Mouse (Mus musculus): ENCODE measurements around the gene Galnt15. TPM values are rescaled to one million over a fixed set of nuclear protein-coding genes. Genes with fewer than 3 reads are reported as not detected.
A peak's percentile ranks its signal among the peaks of the same experiment; 100 is the strongest.

The Galnt15 gene
- polyA plus RNA-seq, 1 experiment from 2014 or later = 0.22 TPM

- H3K36me3 ChIP-seq = no peaks in the 10 kb centered on the region
- 79% methylated on average over 8 of the region's 8 CpGs for WGBS
- H3K27me3 ChIP-seq = no peaks in the 10 kb centered on the region
- no peaks in the 10 kb centered on the region for H3K9me3 ChIP-seq
- H3K27ac ChIP-seq = no peak overlapping the region
- peak overlapping the region; percentile 29; the same call in 1 of the 2 replicates for H3K9ac ChIP-seq
- ATAC-seq (ENCODE audit: low FRiP score) = no peak
- H3K4me1 ChIP-seq (replicated peaks) = no peaks in the 10 kb centered on the region
- no peak overlapping the region for H3K4me2 ChIP-seq
- H3K4me3 ChIP-seq = no peak overlapping the region
Measured at GRCm38 (mm10) chr14:32046357-32046756, 17.6 kb downstream of the Galnt15 start.

GRCm38 (mm10) chr14:32050171-32050570 is 21.4 kb downstream of the Galnt15 start:
- Histone ChIP-seq H3K4me3 (no peak overlapping the region), H3K4me2 (no peak overlapping the region), H3K27me3 (no peaks in the 10 kb centered on the region), H3K9ac (no peak overlapping the region), H3K4me1 (replicated peaks) (no peaks in the 10 kb centered on the region), H3K9me3 (no peaks in the 10 kb centered on the region), H3K36me3 (no peaks in the 10 kb centered on the region), H3K27ac (no peak overlapping the region)
- no peak for ATAC-seq (ENCODE audit: low FRiP score)
- 88% methylated on average over 6 of the region's 6 CpGs for WGBS

GRCm38 (mm10) chr14:32053895-32054294 is 25.1 kb downstream of the Galnt15 start:
- H3K4me3 ChIP-seq = no peak overlapping the region
- H3K27me3 ChIP-seq = no peaks in the 10 kb centered on the region
- no peak for ATAC-seq (ENCODE audit: low FRiP score)
- H3K9ac ChIP-seq = no peak overlapping the region
- no peak overlapping the region for H3K4me2 ChIP-seq
- H3K9me3 ChIP-seq = no peaks in the 10 kb centered on the region
- H3K27ac ChIP-seq = no peak overlapping the region
- H3K4me1 ChIP-seq (replicated peaks) = no peaks in the 10 kb centered on the region
- H3K36me3 ChIP-seq = no peaks in the 10 kb centered on the region
- WGBS = 88% methylated on average over 5 of the region's 5 CpGs

- H3K27ac ChIP-seq = no peak overlapping the region
- H3K27me3 ChIP-seq = no peaks in the 10 kb centered on the region
- H3K4me3 ChIP-seq = no peak overlapping the region
- H3K4me2 ChIP-seq = no peak overlapping the region
- H3K9me3 ChIP-seq = no peaks in the 10 kb centered on the region
- no peaks in the 10 kb centered on the region for H3K36me3 ChIP-seq
- 72% methylated on average over 10 of the region's 10 CpGs for WGBS
- no peak overlapping the region for H3K9ac ChIP-seq
- no peak for ATAC-seq (ENCODE audit: low FRiP score)
- H3K4me1 ChIP-seq (replicated peaks) = no peaks in the 10 kb centered on the region
Measured at GRCm38 (mm10) chr14:32054788-32055187, 26.0 kb downstream of the Galnt15 start.

- H3K27ac ChIP-seq = no peak overlapping the region
- no peak overlapping the region for H3K4me3 ChIP-seq
- H3K4me1 ChIP-seq (replicated peaks) = no peaks in the 10 kb centered on the region
- H3K9ac ChIP-seq = 0 out of 2 replicates have a peak overlapping the region, but pooled peaks have one; percentile 24
- no peaks in the 10 kb centered on the region for H3K36me3 ChIP-seq
- ATAC-seq (ENCODE audit: low FRiP score) = no peak
- H3K4me2 ChIP-seq = no peak overlapping the region
- no peaks in the 10 kb centered on the region for H3K27me3 ChIP-seq
- H3K9me3 ChIP-seq = no peaks in the 10 kb centered on the region
- WGBS = 86% methylated on average over 8 of the region's 8 CpGs
Measured at GRCm38 (mm10) chr14:32055781-32056180, 27.0 kb downstream of the Galnt15 start.

- Histone ChIP-seq H3K4me3 (no peak overlapping the region), H3K4me1 (replicated peaks) (no peaks in the 10 kb centered on the region), H3K27ac (no peak overlapping the region), H3K27me3 (no peaks in the 10 kb centered on the region), H3K9me3 (no peaks in the 10 kb centered on the region), H3K9ac (no peak overlapping the region), H3K4me2 (no peak overlapping the region), H3K36me3 (no peaks in the 10 kb centered on the region)
- WGBS = 97% methylated on average over 2 of the region's 2 CpGs
- ATAC-seq (ENCODE audit: low FRiP score) = no peak
Measured at GRCm38 (mm10) chr14:32056675-32057074, 27.9 kb downstream of the Galnt15 start.

DNA sequence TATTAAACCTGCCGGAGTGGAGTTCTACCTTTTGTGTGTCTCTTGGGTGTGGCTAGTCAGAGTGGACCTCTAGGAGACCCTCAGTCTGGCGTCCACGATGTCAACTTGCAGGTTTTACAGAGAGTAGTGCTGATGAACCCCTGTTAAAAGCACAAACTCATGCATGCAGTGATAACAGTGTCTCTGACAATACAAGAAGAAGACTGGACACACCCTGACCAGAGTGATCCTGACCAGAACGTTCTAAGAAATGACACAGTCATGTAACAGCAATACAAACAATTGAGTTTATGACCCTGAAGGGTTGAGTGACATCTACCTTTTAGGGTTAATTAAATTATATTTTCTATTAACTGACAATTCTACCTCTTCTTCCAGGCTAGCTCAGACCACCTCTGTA is 28.9 kb downstream of the Galnt15 start:
- Histone ChIP-seq H3K36me3 (no peaks in the 10 kb centered on the region), H3K27ac (no peak overlapping the region), H3K4me2 (no peak overlapping the region), H3K27me3 (no peaks in the 10 kb centered on the region), H3K4me1 (replicated peaks) (no peaks in the 10 kb centered on the region), H3K9me3 (no peaks in the 10 kb centered on the region), H3K9ac (no peak overlapping the region), H3K4me3 (no peak overlapping the region)
- ATAC-seq (ENCODE audit: low FRiP score) = no peak
- WGBS = 88% methylated on average over 4 of the region's 4 CpGs

DNA sequence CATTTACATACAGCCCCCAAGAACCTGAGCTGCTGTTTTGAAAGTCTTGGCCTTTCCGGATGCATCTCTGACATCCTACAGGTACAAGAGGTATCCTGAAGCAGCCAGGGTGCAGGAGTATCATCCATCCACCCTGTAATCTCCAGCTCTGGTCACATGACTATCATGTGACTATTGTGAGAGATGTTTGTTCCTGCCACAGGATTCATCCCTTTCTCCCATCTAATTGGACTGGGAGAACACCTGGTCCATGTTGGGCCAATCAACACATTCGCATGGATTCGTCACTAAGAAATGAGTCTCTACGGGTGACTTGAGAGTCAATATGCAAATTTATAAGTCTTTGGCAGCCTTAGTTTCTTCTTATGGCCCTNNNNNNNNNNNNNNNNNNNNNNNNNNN is 32.6 kb downstream of the Galnt15 start:
- no peaks in the 10 kb centered on the region for H3K27me3 ChIP-seq
- 93% methylated on average over 4 of the region's 4 CpGs for WGBS
- H3K27ac ChIP-seq = no peak overlapping the region
- H3K4me2 ChIP-seq = no peak overlapping the region
- no peaks in the 10 kb centered on the region for H3K36me3 ChIP-seq
- no peak overlapping the region for H3K4me3 ChIP-seq
- no peak for ATAC-seq (ENCODE audit: low FRiP score)
- H3K9me3 ChIP-seq = peaks cover 14% of the 10 kb centered on the region; the same call in 1 of the 2 replicates
- no peak overlapping the region for H3K9ac ChIP-seq
- no peaks in the 10 kb centered on the region for H3K4me1 ChIP-seq (replicated peaks)

- H3K36me3 ChIP-seq = no peaks in the 10 kb centered on the region
- no peaks in the 10 kb centered on the region for H3K9me3 ChIP-seq
- H3K4me3 ChIP-seq = no peak overlapping the region
- no peaks in the 10 kb centered on the region for H3K27me3 ChIP-seq
- H3K4me2 ChIP-seq = no peak overlapping the region
- no peak overlapping the region for H3K27ac ChIP-seq
- no peaks in the 10 kb centered on the region for H3K4me1 ChIP-seq (replicated peaks)
- no peak overlapping the region for H3K9ac ChIP-seq
- ATAC-seq (ENCODE audit: low FRiP score) = no peak
Measured at GRCm38 (mm10) chr14:32072807-32073206, 44.0 kb downstream of the Galnt15 start.

DNA sequence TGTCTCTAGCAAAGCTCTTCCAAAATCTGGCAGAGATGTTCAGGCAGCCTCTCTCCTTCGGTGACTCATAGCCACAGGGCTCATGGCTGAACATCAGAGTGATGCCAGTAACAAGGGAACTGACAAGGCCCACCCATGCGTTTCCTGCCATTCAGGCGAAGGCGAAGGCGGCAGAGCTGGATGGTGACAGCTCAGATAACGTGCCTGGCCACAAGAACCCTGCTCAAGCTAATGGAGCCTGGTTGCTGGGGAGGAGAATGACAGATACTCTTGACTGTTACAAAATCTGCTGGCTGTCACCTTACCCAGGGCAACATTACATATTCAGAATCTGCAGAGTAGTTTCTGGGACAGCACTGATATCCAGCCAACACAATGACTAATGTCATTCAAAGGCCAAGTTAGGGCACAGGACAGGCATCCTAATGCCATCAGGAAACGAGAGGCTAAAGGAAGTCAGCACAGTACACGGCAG is 44.5 kb downstream of the Galnt15 start:
- H3K4me1 ChIP-seq (replicated peaks) = no peaks in the 10 kb centered on the region
- no peaks in the 10 kb centered on the region for H3K9me3 ChIP-seq
- H3K27ac ChIP-seq = no peak overlapping the region
- H3K9ac ChIP-seq = no peak overlapping the region
- no peak overlapping the region for H3K4me2 ChIP-seq
- no peak for ATAC-seq (ENCODE audit: low FRiP score)
- no peaks in the 10 kb centered on the region for H3K27me3 ChIP-seq
- H3K36me3 ChIP-seq = no peaks in the 10 kb centered on the region
- H3K4me3 ChIP-seq = no peak overlapping the region
- 73% methylated on average over 8 of the region's 8 CpGs for WGBS

- Histone ChIP-seq H3K9me3 (no peaks in the 10 kb centered on the region), H3K27me3 (no peaks in the 10 kb centered on the region), H3K27ac (no peak overlapping the region), H3K4me1 (replicated peaks) (no peaks in the 10 kb centered on the region), H3K4me3 (no peak overlapping the region), H3K36me3 (no peaks in the 10 kb centered on the region), H3K9ac (no peak overlapping the region), H3K4me2 (no peak overlapping the region)
- no peak for ATAC-seq (ENCODE audit: low FRiP score)
- WGBS = 71% methylated on average over 7 of the region's 7 CpGs
Measured at GRCm38 (mm10) chr14:32073901-32074300, 45.1 kb downstream of the Galnt15 start.

DNA sequence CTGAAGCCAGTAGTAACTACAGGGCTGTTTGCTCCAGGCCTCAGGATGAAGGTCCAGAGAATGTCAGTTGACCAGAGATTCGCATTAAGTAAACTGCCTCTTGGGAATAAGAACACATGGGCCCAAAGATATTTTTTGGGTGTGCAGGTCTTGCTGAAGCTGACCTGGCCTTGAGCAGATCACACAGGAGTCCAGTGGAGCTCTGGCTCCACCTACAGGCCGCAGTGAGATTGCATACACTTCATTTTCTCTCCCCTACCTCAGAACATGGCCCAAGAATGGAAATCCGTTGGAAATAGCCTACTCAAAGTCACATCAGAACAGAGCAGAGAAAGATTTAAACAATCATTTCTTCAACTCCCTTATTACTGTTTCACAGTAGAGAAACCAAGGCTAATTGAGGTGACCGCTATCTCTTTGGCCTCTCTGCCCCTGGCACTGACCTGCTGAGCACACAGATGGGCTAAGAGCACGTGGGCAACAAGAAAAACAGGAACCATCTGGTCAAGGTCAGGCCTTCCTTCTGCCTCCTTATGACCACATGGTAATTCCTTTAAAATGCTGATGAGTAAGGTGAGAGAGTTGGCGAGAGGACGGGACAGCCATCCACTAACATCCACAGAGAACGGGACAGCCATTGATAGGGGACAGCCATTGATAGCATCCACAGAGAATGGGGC is 48.2 kb downstream of the Galnt15 start:
- Histone ChIP-seq H3K27me3 (no peaks in the 10 kb centered on the region), H3K4me2 (no peak overlapping the region), H3K4me1 (replicated peaks) (no peaks in the 10 kb centered on the region), H3K4me3 (no peak overlapping the region), H3K36me3 (peaks cover 20% of the 10 kb centered on the region), H3K9me3 (no peaks in the 10 kb centered on the region), H3K9ac (no peak overlapping the region), H3K27ac (no peak overlapping the region)
- 50% methylated on average over 8 of the region's 8 CpGs for WGBS
- ATAC-seq (ENCODE audit: low FRiP score) = peak; percentile 36; the same call in 1 of the 2 replicates

DNA sequence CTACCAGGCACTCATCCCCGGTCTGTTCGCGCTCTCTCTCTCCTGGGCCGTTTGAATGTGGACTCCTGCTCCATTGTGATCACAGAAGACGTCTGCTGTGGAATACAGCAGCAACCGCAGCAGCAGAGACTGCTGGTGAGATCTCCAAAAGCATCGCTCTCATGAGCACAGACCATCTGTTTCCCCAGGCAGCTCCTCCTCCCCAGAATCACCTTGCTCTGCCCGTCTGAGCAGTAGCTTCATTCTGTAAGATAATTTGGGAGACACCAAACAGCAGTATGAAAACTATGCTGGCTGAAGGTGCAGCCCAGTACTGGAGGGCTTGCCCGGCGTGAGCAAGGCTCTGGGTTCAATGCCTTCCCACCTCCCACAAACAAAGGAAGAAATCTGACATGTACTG is 52.2 kb downstream of the Galnt15 start:
- Histone ChIP-seq H3K27me3 (no peaks in the 10 kb centered on the region), H3K9me3 (no peaks in the 10 kb centered on the region), H3K9ac (no peak overlapping the region), H3K4me2 (no peak overlapping the region), H3K4me3 (no peak overlapping the region), H3K36me3 (peaks cover 31% of the 10 kb centered on the region), H3K27ac (no peak overlapping the region), H3K4me1 (replicated peaks) (peaks cover 10% of the 10 kb centered on the region)
- ATAC-seq (ENCODE audit: low FRiP score) = no peak
- 85% methylated on average over 10 of the region's 10 CpGs for WGBS

All from hindbrain, embryonic 13.5 days (tissue).